Mouse (Mus musculus) fibroblast of lung, adult 2 months (primary cell): ENCODE measurements around the gene Atp5d.
A peak's percentile ranks its signal among the peaks of the same experiment; 100 is the strongest.
"Not testable (repeated sequence)": the region's sequence is repeated elsewhere in the genome, so short reads cannot be mapped to it uniquely, and the experiment has no call there.

Experiments
- DNase-seq: peaks from one replicate; pipeline ENCODE4 v3.0.0-alpha.2; 2011; ENCODE audit warnings: low read depth

The Atp5d gene

GRCm38 (mm10) chr10:80154384-80154783 lies 16.0 kb downstream of the Atp5d start:
- no peak for DNase-seq

- DNase-seq = no peak
These were observed 16.8 kb downstream of the Atp5d start for GRCm38 (mm10) chr10:80155277-80155676.

GRCm38 (mm10) chr10:80156002-80156751 lies 17.7 kb downstream of the Atp5d start:
- DNase-seq = no peak

- no peak for DNase-seq
These were observed 18.3 kb downstream of the Atp5d start for GRCm38 (mm10) chr10:80156752-80157053.

- no peak for DNase-seq
These were observed 18.9 kb downstream of the Atp5d start for GRCm38 (mm10) chr10:80157141-80157929.

GRCm38 (mm10) chr10:80158307-80158986 lies 20.0 kb downstream of the Atp5d start:
- DNase-seq = no peak

- DNase-seq = no peak
These were observed 20.7 kb downstream of the Atp5d start for GRCm38 (mm10) chr10:80159021-80159560.

- DNase-seq = peak; percentile 90
These were observed 21.4 kb downstream of the Atp5d start for GRCm38 (mm10) chr10:80159561-80160454.

- DNase-seq = no peak
These were observed 22.3 kb downstream of the Atp5d start for GRCm38 (mm10) chr10:80160455-80161371.

- no peak for DNase-seq
These were observed 23.2 kb downstream of the Atp5d start for GRCm38 (mm10) chr10:80161522-80162242.

- no peak for DNase-seq
These were observed 23.8 kb downstream of the Atp5d start for GRCm38 (mm10) chr10:80162243-80162608.

- no peak for DNase-seq
These were observed 24.4 kb downstream of the Atp5d start for GRCm38 (mm10) chr10:80162716-80163299.

- no peak for DNase-seq
These were observed 25.3 kb downstream of the Atp5d start for GRCm38 (mm10) chr10:80163721-80164120.

GRCm38 (mm10) chr10:80164161-80164997 lies 25.9 kb downstream of the Atp5d start:
- DNase-seq = no peak

- DNase-seq = peak; percentile 89
These were observed 26.5 kb downstream of the Atp5d start for GRCm38 (mm10) chr10:80164998-80165344.

GRCm38 (mm10) chr10:80165392-80166128 lies 27.1 kb downstream of the Atp5d start, which contains the start of gene Cirbp:
Gene Cirbp (plus strand): TSS chr10:80165985.
- no peak for DNase-seq

GRCm38 (mm10) chr10:80166136-80166535 lies 27.7 kb downstream of the Atp5d start:
- not testable (repeated sequence) for DNase-seq
